Mouse (Mus musculus): ENCODE results near the gene Git1.
"Not testable (repeated sequence)": the region's sequence is repeated elsewhere in the genome, so short reads cannot be mapped to it uniquely, and the experiment has no call there.

Gene Git1

GRCm38 (mm10) chr11:77520601-77521529, 27.5 kb downstream of the Git1 start:
- DNase-seq (ENCODE audit: low spot score) = no peak

- DNase-seq (ENCODE audit: low spot score) = no peak
Observed at GRCm38 (mm10) chr11:77525804-77526486, 32.6 kb downstream of the Git1 start.

DNA sequence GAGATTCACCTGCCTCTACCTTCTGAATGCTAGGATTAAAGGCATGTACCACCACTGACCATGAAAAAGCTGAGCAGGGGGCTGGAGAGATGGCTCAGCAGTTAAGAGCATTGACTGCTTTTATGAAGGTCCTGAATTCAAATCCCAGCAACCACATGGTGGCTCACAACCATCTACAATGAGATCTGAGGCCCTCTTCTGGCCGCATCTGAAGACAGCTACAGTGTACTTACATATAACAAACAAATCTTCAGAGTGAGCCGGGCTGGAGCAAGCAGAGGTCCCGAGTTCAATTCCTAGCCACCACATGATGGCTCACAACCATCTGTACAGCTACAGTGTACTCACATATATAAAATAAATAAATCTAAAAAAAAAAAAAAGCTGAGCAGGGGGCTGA, 35.1 kb downstream of the Git1 start:
- not testable (repeated sequence) for DNase-seq (ENCODE audit: low spot score)

- DNase-seq (ENCODE audit: low spot score) = no peak
Observed at GRCm38 (mm10) chr11:77529644-77530043, 36.3 kb downstream of the Git1 start.

- no peak for DNase-seq (ENCODE audit: low spot score)
Observed at GRCm38 (mm10) chr11:77530862-77531261, 37.5 kb downstream of the Git1 start.

DNA sequence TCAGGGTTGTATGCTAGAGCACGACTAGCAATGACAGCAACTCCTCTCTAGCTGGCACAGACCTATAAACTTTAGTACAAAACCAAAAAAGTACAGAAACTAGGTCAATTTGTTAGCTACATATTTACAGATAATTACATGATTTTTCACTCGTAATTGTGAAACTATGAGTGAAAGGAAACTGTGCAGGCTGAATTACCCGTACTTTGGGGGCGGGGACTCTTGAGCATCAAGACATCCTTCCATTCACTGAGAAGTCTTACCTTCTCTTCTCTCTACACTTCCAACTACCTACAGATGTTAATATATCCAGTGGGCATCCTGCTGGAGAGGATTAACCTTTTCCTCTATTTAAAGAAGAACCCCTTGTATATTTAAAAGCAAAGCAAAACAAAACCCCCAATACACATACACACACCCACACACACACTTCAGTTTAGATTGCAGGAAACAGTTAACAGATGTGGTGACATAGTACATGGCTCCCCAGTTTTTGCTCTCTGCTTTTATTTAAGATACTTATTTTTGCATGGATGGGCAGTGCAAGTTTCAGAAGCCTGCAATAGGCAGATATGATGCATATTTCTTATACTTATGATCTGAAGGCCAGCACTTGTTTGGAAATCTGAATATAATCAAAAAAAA, 39.0 kb downstream of the Git1 start:
- DNase-seq (ENCODE audit: low spot score) = no peak

GRCm38 (mm10) chr11:77545261-77545660, 51.9 kb downstream of the Git1 start:
- DNase-seq (ENCODE audit: low spot score) = no peak
